Mouse (Mus musculus) MEL (cell line): ENCODE measurements at regions not wholly inside any gene's neighbourhood (a gene's known extent, or its start where the extent isn't known, plus 50 kb on each side); places are given as distances from the start of the nearest gene placed in this dataset.

ENCODE experiments used
- CTCF ChIP-seq, 3 experiments: IDR thresholded peaks in 2 of 3; conservative IDR thresholded peaks in 1 of 3; 2 replicates each; pipeline ENCODE4 v1.5.1; 2011 to 2012; ENCODE audit warnings: low read length in 3 of 3, low read depth in 2 of 3, mild to moderate bottlenecking in 2 of 3, improper control_type of control experiment in 1 of 3, inconsistent platforms in 1 of 3, mixed read lengths in 1 of 3, moderate library complexity in 1 of 3; ENCODE audit not compliant: control insufficient read depth in 1 of 3, insufficient read depth in 1 of 3, poor library complexity in 1 of 3, severe bottlenecking in 1 of 3
- ELF1 ChIP-seq: IDR thresholded peaks from 2 replicates; pipeline ENCODE4 v1.6.1; 2014; ENCODE audit warnings: low read depth, mild to moderate bottlenecking, inconsistent platforms, low read length, improper control_type of control experiment, moderate library complexity
- EP300 ChIP-seq, 2 experiments: IDR thresholded peaks; 2 replicates each; pipeline ENCODE4 v1.6.1; 2011; ENCODE audit warnings: improper control_type of control experiment in 2 of 2, low read length in 2 of 2, low read depth in 1 of 2, mild to moderate bottlenecking in 1 of 2
- GATA1 ChIP-seq: IDR thresholded peaks from 2 replicates; pipeline ENCODE4 v1.6.1; 2011; ENCODE audit warnings: low read depth, low read length, improper control_type of control experiment
- MAFK ChIP-seq: IDR thresholded peaks from 2 replicates; pipeline ENCODE4 v1.6.1; 2011; ENCODE audit warnings: low read depth, mild to moderate bottlenecking, low read length, improper control_type of control experiment, borderline replicate concordance
- MAX ChIP-seq: IDR thresholded peaks from 2 replicates; pipeline ENCODE4 v1.6.1; 2011; ENCODE audit warnings: low read length, improper control_type of control experiment
- MAZ ChIP-seq: IDR thresholded peaks from 2 replicates; pipeline ENCODE4 v1.6.1; 2012; ENCODE audit warnings: low read depth, mild to moderate bottlenecking, inconsistent platforms, low read length, improper control_type of control experiment
- POLR2A ChIP-seq, 2 experiments: IDR thresholded peaks; 2 replicates each; pipeline ENCODE4 v1.6.1; 2011 to 2012; ENCODE audit warnings: low read length in 2 of 2, mild to moderate bottlenecking in 2 of 2, control low read depth in 1 of 2, improper control_type of control experiment in 1 of 2, low read depth in 1 of 2, moderate library complexity in 1 of 2; ENCODE audit not compliant: control insufficient read depth in 1 of 2, insufficient read depth in 1 of 2, poor library complexity in 1 of 2
- POLR2AphosphoS2 ChIP-seq: IDR thresholded peaks from 2 replicates; pipeline ENCODE4 v1.6.1; 2011; ENCODE audit warnings: low read length, improper control_type of control experiment
- POLR2AphosphoS5 ChIP-seq: IDR thresholded peaks from 2 replicates; pipeline ENCODE4 v1.6.1; 2012; ENCODE audit warnings: low read depth, borderline replicate concordance, mild to moderate bottlenecking, inconsistent platforms, low read length, moderate library complexity, mixed read lengths
- RAD21 ChIP-seq: IDR thresholded peaks from 2 replicates; pipeline ENCODE4 v1.6.1; 2011; ENCODE audit warnings: mild to moderate bottlenecking, low read depth, low read length, improper control_type of control experiment
- TAL1 ChIP-seq: IDR thresholded peaks from 2 replicates; pipeline ENCODE4 v1.6.1; 2012; ENCODE audit warnings: mild to moderate bottlenecking, inconsistent platforms, low read length, moderate library complexity, mixed read lengths
- ZC3H11A ChIP-seq: IDR thresholded peaks from 2 replicates; pipeline ENCODE4 v1.6.1; 2012; ENCODE audit warnings: low read depth, mild to moderate bottlenecking, inconsistent platforms, low read length, improper control_type of control experiment
- ZKSCAN1 ChIP-seq: IDR thresholded peaks from 2 replicates; pipeline ENCODE4 v1.6.1; 2012; ENCODE audit warnings: low read depth, mild to moderate bottlenecking, inconsistent platforms, low read length, improper control_type of control experiment, moderate library complexity

DNA sequence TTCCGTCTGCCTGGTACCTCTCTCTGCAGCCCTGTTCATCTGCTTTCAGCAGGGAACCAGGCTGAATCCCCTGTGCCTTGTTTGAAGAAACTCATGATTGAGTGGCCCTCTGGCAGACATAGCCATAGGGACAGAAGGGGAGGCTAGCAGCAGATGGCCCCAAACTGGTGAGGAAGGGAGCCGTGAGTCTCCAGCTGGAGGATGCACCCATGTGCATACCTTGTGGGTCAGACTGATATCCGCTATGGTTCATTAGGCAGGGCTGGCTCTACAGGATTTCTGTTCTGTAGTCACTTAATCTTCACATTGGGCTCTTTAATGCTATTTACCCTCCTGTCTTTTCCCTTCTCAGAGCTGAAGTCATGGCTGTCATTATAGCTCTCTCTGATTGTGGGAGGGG is 175.9 kb upstream of the Mocs1 start:
- TF ChIP-seq POLR2A (IDR thresholded peaks at IDR 0.05; ENCODE audit: control insufficient read depth in 1 of 2, insufficient read depth in 1 of 2, low read depth in 1 of 2, low read length in 2 of 2, poor library complexity in 1 of 2): no peak
- no peak for TF ChIP-seq MAZ
- TF ChIP-seq MAFK: no peak
- TF ChIP-seq CTCF (IDR thresholded peaks at IDR 0.05 in 2 of 3, conservative IDR thresholded peaks at IDR 0.05 in 1 of 3; ENCODE audit: control insufficient read depth in 1 of 3, insufficient read depth in 1 of 3, low read depth in 2 of 3, low read length in 3 of 3, poor library complexity in 1 of 3, severe bottlenecking in 1 of 3): no peak
- no peak for TF ChIP-seq POLR2AphosphoS2
- no peak for TF ChIP-seq RAD21
- TF ChIP-seq ZC3H11A: no peak
- no peak for TF ChIP-seq ELF1
- TF ChIP-seq TAL1: no peak
- no peak for TF ChIP-seq EP300 (IDR thresholded peaks at IDR 0.05; ENCODE audit: low read depth in 1 of 2, low read length in 2 of 2)
- TF ChIP-seq MAX: no peak
- no peak for TF ChIP-seq ZKSCAN1
- TF ChIP-seq GATA1: no peak
- TF ChIP-seq POLR2AphosphoS5: no peak
